ENCODE assay signal across 1 mouse cellular context in the genomic region with DNA sequence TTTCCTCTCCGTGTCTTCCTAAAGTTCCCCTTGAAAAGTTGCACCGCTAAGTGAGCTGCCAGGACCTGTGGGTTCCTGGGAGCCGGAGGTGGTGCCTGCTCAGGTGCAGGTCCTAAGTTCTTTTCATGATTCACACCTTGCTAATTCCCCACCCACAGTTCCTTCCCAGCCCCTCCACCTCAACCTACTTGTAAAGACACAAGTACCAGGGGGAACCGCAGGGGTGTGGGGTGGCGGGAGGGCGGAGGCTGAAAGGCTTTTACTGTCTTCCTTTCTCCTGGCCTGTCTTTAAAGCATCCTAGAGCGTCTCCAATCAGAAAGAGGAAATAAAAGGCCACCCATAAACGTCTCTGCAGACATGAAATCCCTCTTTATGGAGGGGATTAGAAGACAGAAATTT.
TF ChIP-seq lines count a peak whose summit lies in the region.

No protein-coding gene starts in this region.

TF ChIP-seq in MEL, 35 proteins besides CTCF, POLR2A, EP300 and RAD21 (continued from another document):
- TF ChIP-seq SMC3 (IDR thresholded peaks at IDR 0.05; ENCODE audit: low read depth, low read length): no peak
- TF ChIP-seq NRF1 (IDR thresholded peaks at IDR 0.05; ENCODE audit: insufficient read depth, low read depth, low read length, poor library complexity, severe bottlenecking): no peak
- no peak for TF ChIP-seq TCF12 (IDR thresholded peaks at IDR 0.05; ENCODE audit: low read depth, low read length)
- no peak for TF ChIP-seq JUND (IDR thresholded peaks at IDR 0.05; ENCODE audit: low read depth, low read length)
- TF ChIP-seq ZMIZ1 (IDR thresholded peaks at IDR 0.05; ENCODE audit: low read depth, low read length): no peak
- no peak for TF ChIP-seq MYC (IDR thresholded peaks at IDR 0.05; ENCODE audit: low read depth, low read length)
- no peak for TF ChIP-seq ELF1 (IDR thresholded peaks at IDR 0.05; ENCODE audit: low read depth, low read length)
- TF ChIP-seq TAL1 (IDR thresholded peaks at IDR 0.05; ENCODE audit: low read length): no peak
- no peak for TF ChIP-seq CHD2 (IDR thresholded peaks at IDR 0.05; ENCODE audit: low read length)
